Mouse (Mus musculus) cortical plate, adult 2 months (tissue): ENCODE results near the gene Zcchc4.

ENCODE experiments used
- CTCF ChIP-seq: fragments of 200-500 bp; IDR thresholded peaks from 2 replicates; pipeline ENCODE4 v1.5.1; 2011; ENCODE audit warnings: mild to moderate bottlenecking, control low read depth, low read length; ENCODE audit not compliant: insufficient read depth; ENCODE audit errors: extremely low read depth
- POLR2A ChIP-seq: fragments of 200-500 bp; IDR thresholded peaks from 2 replicates; pipeline ENCODE4 v1.6.1; 2011; ENCODE audit warnings: mild to moderate bottlenecking, low read length, control low read depth; ENCODE audit not compliant: insufficient read depth; ENCODE audit errors: extremely low read depth

DNA sequence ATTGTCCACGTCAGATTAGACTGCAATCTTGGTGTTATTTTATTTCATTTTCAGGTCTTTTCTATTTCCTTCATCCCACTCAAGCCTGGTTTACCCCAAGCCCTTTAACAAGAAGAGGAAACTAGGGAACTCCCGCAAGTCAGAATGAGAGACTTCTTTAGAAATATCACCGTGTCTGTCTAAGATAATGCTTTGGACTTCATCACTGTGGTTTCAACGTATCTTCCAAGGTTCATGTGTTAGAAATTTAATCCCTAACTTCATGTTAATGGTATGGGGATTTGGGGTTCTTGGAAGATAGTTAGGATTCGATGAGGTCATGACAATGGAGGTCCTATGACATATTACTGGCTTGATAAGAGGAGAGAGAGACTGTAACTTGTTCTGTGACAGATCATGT, 47.5 kb upstream of the Zcchc4 start:
- TF ChIP-seq CTCF (no peak), POLR2A (no peak)
